Mouse (Mus musculus): ENCODE results near the gene Lhx6.

- TF ChIP-seq CTCF (IDR thresholded peaks at IDR 0.05) (no peak), EP300 (IDR thresholded peaks at IDR 0.05) (no peak)
Measured at GRCm38 (mm10) chr2:36048164-36048563, 57.0 kb downstream of the Lhx6 start.

Measured in lung, postnatal 0 days (tissue).